Mouse (Mus musculus) erythroblast, adult 5-6 weeks (primary cell): ENCODE results near the gene Gm21117. TPM values are rescaled to one million over a fixed set of nuclear protein-coding genes. Genes with fewer than 3 reads are reported as not detected.
"Not testable (repeated sequence)": the region's sequence is repeated elsewhere in the genome, so short reads cannot be mapped to it uniquely, and the experiment has no call there.

Experiments used
- ATAC-seq: replicated peaks from 2 replicates; pipeline ENCODE4 v1.8.0; 2016; ENCODE audit warnings: moderate number of reproducible peaks, mild to moderate bottlenecking, moderate TSS enrichment, inconsistent platforms; ENCODE audit not compliant: poor library complexity, low FRiP score, severe bottlenecking
- total RNA-seq, 2 experiments: library from RNA; stranded (forward) in 1 of 2; stranded (reverse) in 1 of 2; fragments of 150-400 nt in 1 of 2; fragments of 200-764, 138-1000 nt in 1 of 2; gene quantifications; 2 replicates each; pipeline versions ENCODE4 v1.2.3 to v1.2.4; 2015 to 2017; ENCODE audit warnings: low replicate concordance in 2 of 2

Gene Gm21117
- not detected in 2 replicates for total RNA-seq (2015; ENCODE audit: low replicate concordance)
- not detected in 2 replicates for total RNA-seq (2017; ENCODE audit: low replicate concordance)

DNA sequence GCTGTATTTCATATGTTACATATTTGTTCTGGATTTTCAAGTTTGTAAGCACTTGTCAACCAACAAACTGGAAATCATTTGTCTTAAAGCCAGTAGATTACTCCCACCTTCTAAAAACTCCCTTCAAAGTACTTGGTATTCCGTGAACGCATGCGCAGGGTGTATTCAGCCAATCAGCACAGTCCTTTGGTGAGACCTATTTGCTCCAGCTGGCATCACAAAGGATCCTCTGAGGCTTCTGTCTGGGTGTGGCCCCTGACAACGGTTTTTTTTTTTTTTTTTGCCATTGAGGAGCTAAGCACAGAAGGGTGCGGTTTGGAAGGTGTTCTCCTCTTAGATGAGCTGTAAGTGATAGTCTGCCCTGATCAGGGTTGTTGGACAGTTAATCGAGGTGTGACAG lies at the start of gene Gm21117:
Gene Gm21117, plus strand, starts transcription at position 301 of the 400 bp plus-strand sequence.
- not testable (repeated sequence) for ATAC-seq
